In genomic region chr15:31562847-31563246, GRCm38 (mm10) we compare ENCODE assay signal across 19 mouse cellular contexts. TPM values are rescaled to one million over a fixed set of nuclear protein-coding genes. Genes with fewer than 3 reads are reported as not detected.
"Had no signal": no experiment of that assay in that cellular context is flagged by ENCODE, and none has a peak within 500 bp of the region (broad histone marks: within the 10 kb centered on the region; RNA-seq: fewer than 3 reads in every experiment).

No protein-coding gene starts in this region.

- ATAC-seq: hindbrain, embryonic 16.5 days; midbrain, embryonic 13.5 days; midbrain, embryonic 16.5 days had no signal

- H3K27ac ChIP-seq: limb, embryonic 10.5 days; limb, embryonic 13.5 days; liver, embryonic 15.5 days; midbrain, embryonic 13.5 days; stomach, embryonic 15.5 days had no signal

- DNase-seq: kidney, adult 11 months; kidney, postnatal 36 days; lung, adult 2 months; lung, postnatal 14 days; lung, postnatal 4 days; right cerebral cortex, adult 18-20 months; right cerebral cortex, postnatal 14 days; right cerebral cortex, postnatal 4 days; spleen, adult 18-20 months; thymus, postnatal 25 days had no signal

- H3K4me2 ChIP-seq: limb, embryonic 13.5 days; liver, embryonic 11.5 days; liver, embryonic 15.5 days; midbrain, embryonic 13.5 days had no signal

- H3K27me3 ChIP-seq: limb, embryonic 13.5 days; liver, embryonic 15.5 days; midbrain, embryonic 13.5 days; stomach, embryonic 15.5 days had no signal

- H3K9me3 ChIP-seq: limb, embryonic 10.5 days; liver, embryonic 15.5 days; stomach, embryonic 15.5 days had no signal

- H3K4me1 ChIP-seq: midbrain, embryonic 13.5 days had no signal

- H3K4me3 ChIP-seq: limb, embryonic 10.5 days; limb, embryonic 13.5 days; liver, embryonic 15.5 days; midbrain, embryonic 13.5 days; stomach, embryonic 15.5 days had no signal

- H3K36me3 ChIP-seq: limb, embryonic 10.5 days; limb, embryonic 13.5 days; liver, embryonic 15.5 days; midbrain, embryonic 13.5 days; stomach, embryonic 15.5 days had no signal

- H3K9ac ChIP-seq: limb, embryonic 13.5 days; liver, embryonic 15.5 days; midbrain, embryonic 13.5 days; stomach, embryonic 15.5 days had no signal

RNA-seq across cellular contexts. Expression of gene Cmbl, which starts 2.3 kb away (rescaled TPM):
- total RNA-seq: megakaryocyte progenitor cell, adult 5-6 weeks had no signal
